Mouse (Mus musculus) kidney, postnatal 25 days (tissue): ENCODE measurements around the gene Nudt9.

Source experiments
- DNase-seq, 2 experiments: peaks; one replicate each; pipeline ENCODE4 v3.0.0; 2021; ENCODE audit warnings: mixed read lengths in 2 of 2

Gene Nudt9

DNA sequence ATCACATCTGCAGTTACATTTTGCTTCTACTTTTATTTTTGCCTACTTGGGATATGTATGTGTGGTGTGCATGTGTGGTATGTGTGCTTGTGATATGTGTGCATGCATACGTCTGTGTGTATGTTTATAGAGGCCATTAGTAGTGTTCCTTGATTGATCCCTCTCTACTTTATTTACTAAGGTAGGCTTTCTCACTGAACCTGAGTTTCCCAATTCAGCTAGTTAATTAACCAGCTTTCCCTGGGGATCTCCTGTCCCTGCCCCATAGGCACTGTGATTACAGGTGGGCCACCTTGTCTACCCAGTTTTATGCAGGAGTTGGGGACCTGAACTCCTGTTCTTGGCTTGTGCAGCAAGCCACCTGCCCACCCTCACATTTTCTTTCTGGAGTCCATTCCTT, 9.4 kb upstream of the Nudt9 start:
- no peak for DNase-seq

DNA sequence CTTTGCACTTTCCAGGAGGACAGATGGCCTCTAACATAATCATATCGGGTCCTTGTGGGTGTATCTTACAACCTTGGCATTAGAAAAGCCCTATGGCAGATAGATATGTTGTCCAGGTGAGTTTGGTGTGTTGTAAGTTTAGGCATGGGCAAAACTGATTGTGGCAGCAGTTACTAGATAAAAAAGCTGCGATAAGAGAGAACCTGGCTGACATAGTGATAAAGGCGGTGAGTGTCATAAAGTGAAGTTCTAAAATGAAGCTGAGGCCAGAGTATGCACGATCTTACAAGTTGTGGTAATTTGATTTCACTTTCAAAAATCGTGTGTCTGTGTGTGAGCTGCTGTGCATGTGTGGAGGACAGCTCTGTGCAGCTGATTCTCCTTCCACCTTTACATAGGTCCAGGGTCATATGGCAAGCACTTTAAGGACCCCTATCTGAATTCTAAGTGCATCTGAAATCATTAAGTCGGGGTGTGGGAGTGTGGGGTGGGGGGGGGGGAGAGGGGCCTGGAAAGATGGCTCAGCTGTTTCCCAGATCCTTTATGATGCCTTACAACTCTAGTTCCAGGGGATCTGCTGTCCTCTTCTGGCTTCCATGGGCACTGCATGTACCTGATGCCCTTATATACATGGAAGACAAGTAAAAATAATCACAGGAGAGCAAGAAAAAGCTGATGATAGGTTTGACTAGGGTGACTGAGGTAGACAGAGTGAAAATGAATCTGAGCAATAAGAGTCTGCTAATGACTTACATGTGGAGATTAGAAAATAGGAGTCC, 6.8 kb upstream of the Nudt9 start:
- peak; percentile 55 to 76 for DNase-seq

DNA sequence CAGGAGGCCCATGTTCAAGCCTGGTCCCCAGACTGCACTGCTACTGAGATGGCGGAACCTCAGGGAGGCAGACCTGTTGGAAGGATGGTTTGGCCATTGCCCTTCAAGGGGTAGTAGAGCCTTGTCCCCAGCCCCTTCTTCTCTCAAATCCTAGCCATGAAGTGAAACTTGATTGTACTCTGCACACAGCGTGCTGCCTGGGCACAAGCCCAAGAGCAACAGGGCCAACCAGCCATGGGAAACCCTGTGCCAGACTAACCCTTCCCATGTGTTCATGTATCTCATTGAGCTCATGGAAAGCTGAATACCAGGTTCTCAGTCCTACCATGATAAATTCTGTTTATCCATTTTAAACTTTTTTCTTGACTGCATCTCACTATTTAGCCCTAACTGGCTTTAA, 3.2 kb upstream of the Nudt9 start:
- peak; percentile 24 to 49 for DNase-seq

DNA sequence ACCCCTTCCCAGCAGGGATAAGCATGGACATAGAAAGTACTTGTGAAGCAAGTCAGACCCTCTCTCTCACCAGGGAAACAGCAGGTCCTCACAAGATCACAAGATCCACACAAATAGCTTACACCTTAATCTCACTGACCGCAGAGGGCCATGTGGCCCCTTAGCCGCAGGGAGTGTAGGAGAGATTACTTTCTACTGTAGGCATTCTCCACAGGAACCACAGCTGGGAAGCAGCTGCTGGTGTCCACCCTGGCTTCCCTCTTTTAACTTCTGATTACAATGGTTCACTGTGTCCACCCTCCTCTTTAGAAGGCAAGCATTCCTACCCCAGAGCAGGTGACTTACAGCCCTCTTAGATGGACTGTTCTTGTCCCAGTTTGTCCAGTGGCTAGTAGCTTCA, 2.4 kb upstream of the Nudt9 start:
- no peak for DNase-seq

DNA sequence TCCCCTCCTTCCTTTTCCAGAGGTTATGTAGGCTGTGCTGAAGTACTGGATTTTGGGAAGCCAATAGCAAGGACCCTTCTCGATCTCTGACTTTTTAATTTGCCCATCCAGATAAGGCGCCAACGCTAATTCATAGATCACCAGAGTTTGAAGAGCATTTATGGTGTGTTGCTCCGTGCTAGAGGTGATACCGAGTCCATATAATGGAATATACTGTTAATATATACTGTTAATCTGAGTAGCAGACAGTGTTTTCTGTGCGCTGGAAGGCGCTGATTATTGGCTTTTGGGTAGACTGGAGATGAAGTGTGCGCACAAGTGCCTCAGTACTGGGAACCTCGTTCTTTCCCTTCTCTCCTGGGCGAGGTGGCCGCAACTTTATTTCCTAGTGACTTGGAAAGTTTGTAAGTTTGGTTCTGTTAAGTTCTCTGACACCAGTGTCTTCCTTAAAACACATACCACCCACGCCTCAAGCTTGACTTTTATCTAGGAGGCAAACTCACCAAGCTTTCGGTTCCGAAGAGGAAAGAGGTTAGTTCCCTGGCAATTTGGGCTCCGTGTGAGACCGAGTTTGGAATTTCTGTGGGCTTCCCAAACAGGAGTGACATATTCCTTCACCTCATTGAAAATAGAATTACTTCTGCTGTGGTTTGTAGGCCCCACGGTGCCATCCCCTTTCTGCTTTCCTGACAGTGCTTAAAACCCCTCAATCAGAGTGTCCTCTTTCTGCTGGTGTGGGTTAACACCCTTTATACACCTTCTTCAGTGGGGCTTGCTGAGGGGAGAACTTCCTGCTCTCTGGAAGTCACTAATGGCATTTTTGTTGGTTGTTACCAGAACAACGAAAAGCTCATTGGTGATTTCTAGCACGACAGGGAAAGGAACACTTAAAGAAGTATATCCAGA, 1.3 kb downstream of the Nudt9 start:
- no peak for DNase-seq

DNA sequence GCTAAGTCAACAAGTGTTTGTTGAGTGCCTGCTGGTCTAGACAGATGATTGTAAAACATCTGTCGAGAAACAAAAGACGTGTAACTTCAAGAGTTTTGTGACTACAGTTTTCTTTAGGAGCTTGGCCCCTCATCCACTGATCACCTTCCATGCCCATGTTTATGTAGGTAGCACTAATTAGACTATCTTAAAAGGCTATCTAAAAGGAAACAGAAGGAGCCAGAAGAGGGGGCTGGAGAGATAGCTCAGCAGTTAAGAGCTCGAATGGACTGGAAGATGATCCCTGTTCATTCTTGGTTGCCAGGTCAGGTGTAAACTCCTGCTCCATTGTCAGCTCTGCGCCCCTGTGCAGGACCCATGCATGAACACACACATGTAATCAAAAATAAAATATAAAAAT, 2.0 kb downstream of the Nudt9 start:
- DNase-seq, result no peak

DNA sequence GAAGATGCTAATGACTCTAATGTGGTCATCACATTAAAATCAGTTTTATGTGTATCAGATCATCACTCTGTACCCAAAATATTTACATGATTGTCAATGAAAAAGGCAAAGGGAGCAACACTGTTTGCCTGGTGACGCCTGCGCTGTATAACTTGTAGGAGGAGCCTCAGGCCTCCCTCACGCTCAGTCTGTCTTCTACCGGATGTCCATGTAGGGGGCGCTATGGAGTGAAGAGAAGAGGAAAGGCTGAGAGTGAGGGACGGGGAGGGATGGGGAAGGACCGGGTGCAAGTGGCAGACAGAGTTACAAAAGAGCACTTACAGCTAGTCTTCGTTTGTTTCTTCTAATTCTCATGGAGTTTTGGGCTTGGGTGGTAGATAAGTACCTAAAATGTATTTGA, 6.8 kb downstream of the Nudt9 start:
- no peak for DNase-seq

DNA sequence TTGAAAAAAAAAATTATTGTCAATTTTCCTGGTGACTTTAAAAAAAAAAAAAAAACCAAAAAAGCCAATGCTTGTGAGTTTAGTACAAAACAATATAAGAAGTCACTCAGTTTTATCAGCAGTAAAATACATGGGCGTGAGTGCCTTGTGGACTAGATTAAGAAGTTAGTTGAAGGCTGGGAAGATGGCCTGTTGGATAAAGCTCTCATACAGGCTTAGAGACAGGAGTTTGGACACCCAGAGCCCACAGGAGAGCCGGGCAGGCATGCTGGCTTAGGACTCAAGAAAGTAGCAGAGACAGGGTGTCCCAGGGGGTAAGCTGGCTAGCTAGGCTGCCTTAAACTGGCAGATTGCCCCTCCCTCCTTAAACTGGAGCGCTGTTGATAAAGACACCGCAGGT, 8.8 kb downstream of the Nudt9 start:
- DNase-seq, result no peak

DNA sequence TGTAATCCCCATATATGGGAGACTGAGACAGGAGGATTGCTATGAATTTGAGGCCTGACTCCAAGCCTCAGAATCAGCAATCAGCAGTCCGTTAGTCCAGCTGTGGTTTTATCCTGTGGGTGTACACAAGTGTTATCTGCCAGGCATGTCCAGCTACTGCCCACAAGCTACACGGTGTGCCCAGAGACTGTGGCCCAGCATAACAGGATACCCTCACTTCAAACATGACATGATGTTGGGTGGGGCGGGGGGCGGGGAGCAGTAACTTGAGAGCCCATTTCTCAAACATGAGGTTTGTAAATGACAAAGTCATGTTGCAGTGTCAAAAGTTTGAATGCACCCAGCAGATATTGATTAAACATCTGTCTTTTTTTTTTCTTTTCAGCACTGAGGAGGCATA, 9.7 kb downstream of the Nudt9 start:
- no peak for DNase-seq

DNA sequence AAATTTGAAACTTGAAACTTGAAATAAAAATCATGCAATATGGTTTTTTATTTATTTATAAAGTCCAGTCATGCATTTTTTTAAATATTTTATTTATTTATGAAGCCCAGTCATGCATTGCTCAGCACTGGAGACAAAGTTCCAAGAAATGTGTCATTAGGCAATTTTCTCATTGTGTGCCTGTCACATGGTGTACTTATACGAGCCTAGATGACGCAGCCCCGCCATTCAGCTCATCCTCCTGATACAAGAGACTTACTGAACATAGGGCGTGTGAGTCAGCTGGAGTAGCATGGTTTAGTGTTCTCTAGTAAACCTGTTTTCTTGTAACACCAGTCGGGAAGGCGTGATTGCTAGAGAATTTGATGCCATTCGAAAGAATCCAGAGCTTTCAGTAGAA, 10.2 kb downstream of the Nudt9 start:
- no peak for DNase-seq

DNA sequence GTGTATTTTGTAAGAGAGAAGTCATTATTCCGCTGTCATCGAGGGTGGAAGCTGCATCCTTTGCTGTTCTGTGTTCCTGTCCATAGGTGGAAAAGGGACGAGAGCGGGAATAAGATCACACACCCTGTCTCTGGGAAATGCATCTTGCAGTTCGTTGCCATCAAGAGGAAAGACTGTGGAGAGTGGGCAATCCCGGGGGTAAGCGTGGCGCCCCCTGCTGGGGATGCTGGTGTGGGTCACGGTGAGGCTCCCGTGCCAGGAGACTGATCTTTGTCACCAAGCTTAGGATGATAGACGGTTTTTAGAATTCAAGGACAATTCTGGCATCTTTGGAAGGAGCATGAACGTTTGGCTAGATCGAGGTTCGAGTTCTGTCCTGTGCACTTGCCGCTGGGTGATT, 11.9 kb downstream of the Nudt9 start:
- DNase-seq, result peak in 1 of 2 experiments; percentile 63

DNA sequence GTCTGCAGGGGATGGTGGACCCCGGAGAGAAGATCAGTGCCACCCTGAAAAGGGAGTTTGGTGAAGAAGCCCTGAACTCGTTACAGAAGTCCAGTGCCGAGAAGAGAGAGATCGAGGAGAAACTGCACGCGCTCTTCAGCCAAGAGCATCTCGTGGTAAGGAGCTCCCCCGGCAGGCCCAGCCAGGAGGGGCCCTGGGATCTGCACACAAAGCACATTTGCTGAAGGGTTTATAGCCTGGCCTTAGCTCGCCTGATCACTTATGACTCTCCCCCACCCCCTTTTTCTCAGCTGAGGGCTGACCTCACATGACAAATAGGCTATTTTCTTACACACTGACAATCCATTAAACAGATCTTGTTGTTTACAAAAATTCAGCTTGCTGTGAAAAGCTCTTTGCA, 13.5 kb downstream of the Nudt9 start:
- DNase-seq, result peak in 1 of 2 experiments; percentile 36

DNA sequence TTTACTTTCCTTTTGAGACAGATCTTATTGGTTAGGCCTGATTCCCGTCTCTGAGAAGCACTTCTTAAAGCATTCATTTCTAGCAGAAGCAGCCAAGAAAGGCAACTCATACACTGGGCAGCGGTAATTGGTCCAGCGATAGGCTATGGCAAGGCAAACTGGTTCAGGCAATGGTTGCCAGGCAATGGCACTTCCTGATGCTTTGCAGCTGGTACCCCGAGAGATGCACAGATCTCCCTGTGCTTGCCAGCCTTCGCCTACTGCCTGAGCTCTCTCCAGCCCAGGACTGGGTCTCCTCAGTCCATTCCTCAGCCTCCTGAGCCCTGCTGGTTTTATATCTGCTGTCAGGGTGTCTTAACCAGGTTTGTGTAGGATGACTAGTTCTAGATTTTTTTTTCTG, 14.3 kb downstream of the Nudt9 start:
- no peak for DNase-seq

DNA sequence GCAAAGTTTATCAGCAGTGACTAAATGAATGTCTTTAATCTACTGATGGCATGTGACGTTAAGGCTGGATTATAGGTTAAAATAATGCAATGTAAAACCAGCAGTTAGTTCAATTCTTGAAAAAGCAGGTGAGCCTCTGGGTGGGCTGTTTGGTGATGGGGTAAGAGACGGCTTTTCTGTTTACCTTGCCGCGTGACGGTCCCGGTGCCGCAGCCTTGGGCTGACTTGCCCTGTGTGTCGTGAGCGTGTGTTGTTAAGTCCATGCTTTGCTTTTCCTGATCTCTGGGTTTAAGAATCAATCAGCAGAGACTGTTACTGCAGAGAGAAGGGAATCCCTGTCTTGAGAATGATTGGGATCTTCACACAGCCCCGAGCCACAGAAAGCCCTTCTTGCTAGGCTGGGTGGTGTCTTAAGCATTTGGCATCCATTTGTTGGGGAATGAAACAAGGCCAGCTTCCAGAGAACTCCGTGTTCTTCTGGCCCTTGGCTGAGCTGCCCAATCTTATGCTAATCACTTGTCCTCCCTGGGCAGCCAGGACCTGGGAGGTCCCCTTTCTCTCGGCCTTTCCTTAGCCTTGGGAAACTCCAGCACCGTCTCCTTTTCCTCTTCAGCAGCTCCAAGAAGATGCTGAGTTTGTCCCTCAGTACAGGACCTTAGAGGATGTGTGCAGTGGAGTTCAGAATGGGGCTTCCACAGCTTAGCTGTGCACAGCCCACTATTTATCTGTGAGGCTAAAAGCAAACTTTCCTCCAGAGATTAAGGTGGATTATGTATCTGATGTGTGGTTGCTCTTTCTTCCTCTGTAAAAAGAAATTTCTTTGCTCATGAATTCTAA, 16.0 kb downstream of the Nudt9 start:
- no peak for DNase-seq

DNA sequence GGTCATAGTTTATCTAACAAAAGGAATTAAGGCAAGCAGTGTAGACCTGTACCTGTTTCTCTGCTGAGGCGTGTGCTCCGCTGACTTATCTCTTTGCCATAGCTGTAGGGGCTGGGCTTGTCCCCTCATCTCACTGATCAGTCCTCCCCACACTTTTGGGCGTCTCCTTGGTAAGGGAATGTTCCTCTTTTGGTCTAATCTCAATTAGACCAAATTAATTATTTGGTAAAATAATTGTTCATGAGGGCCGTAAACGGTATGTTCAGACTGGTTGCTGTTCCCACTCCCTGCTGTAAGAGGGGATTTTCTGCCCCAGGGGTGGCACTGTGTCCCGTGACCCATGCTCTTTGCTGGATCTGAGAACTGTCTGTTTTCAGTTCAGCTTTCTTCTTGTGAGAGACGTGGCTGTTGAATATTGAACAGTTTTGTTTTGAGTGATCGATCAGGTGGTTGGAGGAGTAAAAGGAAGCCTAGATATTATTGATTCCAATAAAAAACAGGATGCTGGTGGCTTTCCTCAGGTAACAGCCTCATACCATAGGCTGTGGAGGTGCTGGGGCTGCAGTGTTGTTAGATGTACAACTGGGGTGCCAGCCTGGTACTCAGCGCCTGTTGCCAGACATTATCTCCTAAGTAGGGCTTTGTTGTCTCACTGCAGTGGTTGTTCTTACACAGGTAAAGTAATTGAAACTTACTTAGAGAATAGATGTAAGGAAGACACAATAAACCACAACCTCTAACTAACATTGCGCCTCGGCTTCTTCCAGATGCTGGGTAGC, 16.9 kb downstream of the Nudt9 start:
- no peak for DNase-seq

DNA sequence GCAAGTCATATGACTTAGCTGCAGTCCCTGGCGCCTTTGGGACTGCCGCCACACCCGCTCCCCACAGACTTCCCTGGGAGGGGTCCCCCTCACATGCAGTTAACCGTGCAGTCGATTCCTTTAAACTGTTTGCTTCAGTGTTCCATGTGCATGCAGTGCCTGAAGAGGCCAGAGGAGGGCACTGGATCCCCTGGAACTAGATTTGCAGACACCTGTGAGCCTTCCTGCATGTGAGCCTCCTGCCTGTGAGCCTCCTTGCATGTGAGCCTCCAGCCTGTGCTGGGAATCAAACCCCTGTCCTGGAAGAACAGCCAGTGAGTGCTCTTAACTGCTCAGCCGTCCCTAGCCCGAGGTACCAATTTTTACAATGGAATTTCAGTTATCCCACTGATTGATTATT, 22.6 kb downstream of the Nudt9 start:
- peak in 1 of 2 experiments; percentile 26 for DNase-seq

DNA sequence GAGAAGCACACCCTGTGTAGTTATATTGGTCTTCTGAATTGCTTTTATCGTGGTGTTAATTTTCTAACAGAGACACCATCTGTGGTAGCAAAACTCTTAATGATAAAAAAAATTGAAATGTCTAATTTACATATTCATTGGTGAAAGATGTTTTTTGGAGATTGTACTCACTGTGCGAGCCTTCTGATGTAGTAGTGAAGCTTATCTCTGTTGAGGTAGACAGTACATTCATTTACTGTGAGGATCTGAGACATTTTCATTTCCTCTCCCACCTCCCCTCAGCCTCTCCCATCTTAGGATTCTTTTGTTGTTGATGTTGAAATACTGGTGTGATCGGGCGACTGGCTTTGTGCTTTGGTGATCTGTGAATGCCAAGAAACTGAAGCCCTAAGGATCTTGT, 24.9 kb downstream of the Nudt9 start:
- no peak for DNase-seq

DNA sequence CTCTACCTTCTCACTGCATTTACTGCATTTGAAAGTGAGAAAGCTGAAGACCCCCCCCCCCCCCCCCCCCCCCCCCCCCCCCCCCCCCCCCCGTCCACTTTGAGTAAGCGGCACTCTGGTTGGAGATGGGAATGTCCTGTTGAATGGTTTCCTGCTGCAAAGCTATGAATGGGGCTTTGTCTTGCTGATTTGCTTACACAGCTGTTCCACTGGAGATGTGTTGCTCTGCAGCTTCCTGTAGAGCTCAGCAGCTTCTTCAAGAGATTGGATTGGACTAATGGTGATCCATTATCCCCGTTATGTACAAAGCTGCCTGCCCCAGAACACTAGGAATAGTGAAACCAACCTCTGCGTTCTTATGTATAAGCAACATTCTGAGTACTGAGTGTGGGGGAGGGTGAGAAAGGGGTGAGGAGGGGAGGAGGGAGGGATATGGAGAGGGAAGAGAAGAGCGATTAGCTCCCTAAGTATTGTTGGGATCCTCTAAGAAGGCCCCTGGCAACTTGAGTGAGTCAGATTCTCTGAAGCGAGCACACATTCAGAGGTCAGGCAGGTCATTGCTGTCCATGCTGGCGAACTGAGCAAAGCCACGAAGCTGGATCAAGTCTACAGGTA, 26.3 kb downstream of the Nudt9 start:
- no peak for DNase-seq

DNA sequence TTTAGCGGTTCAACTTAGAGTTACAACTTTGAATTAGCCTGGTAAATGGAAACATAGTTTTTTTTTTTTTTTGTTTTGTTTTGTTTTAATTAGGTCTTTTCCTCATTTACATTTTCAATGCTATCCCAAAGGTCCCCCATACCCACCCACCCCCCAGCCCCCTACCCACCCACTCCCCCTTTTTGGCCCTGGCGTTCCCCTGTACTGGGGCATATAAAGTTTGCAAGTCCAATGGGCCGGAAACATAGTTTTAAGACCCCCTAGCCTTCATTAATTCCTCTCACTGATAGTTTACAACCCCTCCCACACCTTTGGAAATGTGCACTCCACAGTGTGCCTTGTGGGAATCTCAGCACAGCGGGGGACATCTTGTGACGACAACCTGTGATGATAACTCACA, 27.5 kb downstream of the Nudt9 start:
- no peak for DNase-seq

DNA sequence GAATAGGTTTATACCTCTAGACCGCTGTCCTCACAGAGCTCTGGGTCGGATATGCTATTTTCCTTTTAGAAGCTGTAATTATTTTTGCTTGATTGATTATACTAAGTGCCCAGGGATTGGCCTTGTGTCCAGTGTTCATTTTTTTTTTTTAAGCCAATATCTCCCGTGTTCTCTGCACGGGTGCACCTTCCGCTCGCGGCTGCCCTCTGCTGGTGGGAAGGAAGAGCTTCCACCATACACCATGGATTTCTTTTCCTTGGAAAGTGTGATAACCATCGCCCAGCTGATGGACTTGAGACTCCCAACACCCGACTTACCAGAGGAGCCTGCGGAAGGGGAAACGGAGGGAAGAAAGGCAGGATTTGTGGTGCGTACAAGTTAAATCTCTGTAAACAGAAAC, 28.3 kb downstream of the Nudt9 start:
- peak; percentile 70 to 80 for DNase-seq

DNA sequence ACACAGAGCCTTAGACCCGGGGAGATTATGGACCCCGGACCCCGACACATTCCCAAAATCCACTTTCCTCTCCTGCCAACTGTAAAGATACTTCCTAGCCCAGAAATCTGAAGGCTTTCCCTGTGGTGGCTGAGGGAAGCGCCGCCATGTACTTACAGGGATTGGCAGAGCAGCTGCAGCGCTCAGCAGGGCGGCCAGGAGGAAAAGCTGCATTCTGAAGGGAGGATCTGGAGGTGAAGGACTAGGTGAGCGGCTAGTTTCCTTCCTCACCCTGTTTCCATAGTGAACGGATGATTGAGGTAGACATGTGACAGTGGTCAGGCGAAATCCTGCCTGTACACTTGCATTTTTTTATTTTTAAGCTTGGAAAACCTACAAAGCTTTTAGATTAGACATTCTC, 30.3 kb downstream of the Nudt9 start:
- DNase-seq, result no peak

DNA sequence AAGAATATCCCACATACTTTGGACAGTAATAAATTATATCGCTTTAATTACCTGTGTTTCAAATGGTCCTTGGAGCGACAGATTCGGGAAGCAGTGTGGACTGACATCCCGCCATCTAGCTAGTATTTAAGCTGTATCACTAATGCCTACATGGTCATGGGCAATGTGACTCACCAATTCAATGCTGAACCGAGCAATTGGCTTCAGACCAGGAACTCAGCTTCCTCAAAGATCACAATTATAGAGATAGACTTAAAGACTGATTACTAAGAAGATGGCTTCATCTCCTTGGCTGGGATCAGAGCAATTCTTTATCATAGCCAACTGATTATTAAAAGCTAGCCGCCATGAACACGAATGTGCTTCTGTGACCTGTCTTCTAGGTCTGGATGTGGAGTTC, 31.4 kb downstream of the Nudt9 start, which contains the start of gene Gm17660:
Gm17660 (minus strand) TSS at position 101 of the 400 bp plus-strand sequence.
- DNase-seq, result no peak
